Mouse (Mus musculus) brain, embryonic 14.5 days (tissue): ENCODE data around the gene Gm13306.
"Not testable (repeated sequence)": the region's sequence is repeated elsewhere in the genome, so short reads cannot be mapped to it uniquely, and the experiment has no call there.

Source experiments
- CTCF ChIP-seq: fragments of 200-500 bp; IDR thresholded peaks from 2 replicates; pipeline ENCODE4 v1.5.1; 2012; ENCODE audit warnings: inconsistent platforms, mild to moderate bottlenecking, moderate library complexity, borderline replicate concordance; ENCODE audit not compliant: insufficient read depth, insufficient read length; ENCODE audit errors: extremely low read depth
- POLR2A ChIP-seq: fragments of 200-500 bp; IDR thresholded peaks from 2 replicates; pipeline ENCODE4 v1.6.1; 2012; ENCODE audit warnings: mild to moderate bottlenecking, inconsistent platforms, borderline replicate concordance; ENCODE audit not compliant: poor library complexity, insufficient read depth, insufficient read length, severe bottlenecking; ENCODE audit errors: extremely low read depth

GRCm38 (mm10) chr4:42153136-42153535 lies at the start of gene Gm13306:
- not testable (repeated sequence) for TF ChIP-seq POLR2A, CTCF
